Mouse (Mus musculus): ENCODE results near the gene Gm28043.

GRCm38 (mm10) chr17:29736448-29737014, 121.9 kb downstream of the Gm28043 start:
- TF ChIP-seq POLR2A (IDR thresholded peaks at IDR 0.05; ENCODE audit: insufficient read length, low read depth) = no peak
- TF ChIP-seq TCF12 (IDR thresholded peaks at IDR 0.05; ENCODE audit: insufficient read depth, poor library complexity, severe bottlenecking) = no peak
- no peak for TF ChIP-seq POLR2AphosphoS2 (IDR thresholded peaks at IDR 0.05; ENCODE audit: insufficient read length, low read depth)
- TF ChIP-seq REST (IDR thresholded peaks at IDR 0.05; ENCODE audit: insufficient read depth, insufficient read length) = no peak
- no peak for TF ChIP-seq MYOG (IDR thresholded peaks at IDR 0.05; ENCODE audit: control insufficient read depth in 1 of 3, insufficient read depth in 1 of 3, insufficient read length in 2 of 3, low read depth in 2 of 3)
- no peak for TF ChIP-seq TCF3 (IDR thresholded peaks at IDR 0.05; ENCODE audit: insufficient read length, low read depth)
- TF ChIP-seq USF1 (IDR thresholded peaks at IDR 0.05; ENCODE audit: low read depth) = no peak
- TF ChIP-seq MAX (IDR thresholded peaks at IDR 0.05; ENCODE audit: low read depth) = no peak
- no peak for TF ChIP-seq CEBPB (IDR thresholded peaks at IDR 0.05; ENCODE audit: insufficient read depth, poor library complexity, severe bottlenecking)
- no peak for TF ChIP-seq E2F4 (IDR thresholded peaks at IDR 0.05; ENCODE audit: insufficient read depth)
- TF ChIP-seq MYOD1 (IDR thresholded peaks at IDR 0.05; ENCODE audit: control insufficient read depth in 1 of 3, insufficient read length in 2 of 3, low read depth in 2 of 3) = no peak
- no peak for TF ChIP-seq SRF (IDR thresholded peaks at IDR 0.05; ENCODE audit: control insufficient read depth, insufficient read length, low read depth)
